Mouse (Mus musculus): ENCODE measurements around the gene Cep83. TPM values are rescaled to one million over a fixed set of nuclear protein-coding genes. Genes with fewer than 3 reads are reported as not detected.
"Not testable (repeated sequence)": the region's sequence is repeated elsewhere in the genome, so short reads cannot be mapped to it uniquely, and the experiment has no call there.

Gene Cep83
- polyA plus RNA-seq, 1 experiment from 2014 or later = 20.9 TPM

GRCm38 (mm10) chr10:94692163-94692562 is 3.7 kb downstream of the Cep83 start:
- WGBS = 94% methylated on average over 4 of the region's 4 CpGs
- H3K27me3 ChIP-seq (ENCODE audit: control insufficient read depth, insufficient read depth, low read depth, low read length) = no peaks in the 10 kb centered on the region

GRCm38 (mm10) chr10:94705643-94706258 is 17.3 kb downstream of the Cep83 start:
- Histone ChIP-seq H3K36me3 (ENCODE audit: control insufficient read depth, insufficient read depth, low read length) (no peaks in the 10 kb centered on the region), H3K9ac (ENCODE audit: low read length) (no peak overlapping the region), H3K4me3 (ENCODE audit: low read length) (no peak overlapping the region), H3K9me3 (ENCODE audit: control insufficient read depth, low read length) (no peaks in the 10 kb centered on the region), H3K4me2 (ENCODE audit: low read depth, low read length) (no peak overlapping the region), H3K4me1 (replicated peaks; ENCODE audit: control insufficient read depth, insufficient read depth, low read length) (peaks cover 7% of the 10 kb centered on the region; the same call in 1 of the 2 replicates), H3K27me3 (ENCODE audit: control insufficient read depth, insufficient read depth, low read depth, low read length) (no peaks in the 10 kb centered on the region), H3K27ac (ENCODE audit: low read length) (no peak overlapping the region)
- 73% methylated on average over 4 of the region's 4 CpGs for WGBS
- no peak for ATAC-seq (ENCODE audit: low read depth)

More at GRCm38 (mm10) chr10:94692163-94692562, 3.7 kb downstream of the Cep83 start:
- Histone ChIP-seq H3K4me1 (replicated peaks; ENCODE audit: control insufficient read depth, insufficient read depth, low read length) (peaks cover 7% of the 10 kb centered on the region), H3K4me3 (ENCODE audit: low read length) (no peak overlapping the region), H3K36me3 (ENCODE audit: control insufficient read depth, insufficient read depth, low read length) (no peaks in the 10 kb centered on the region), H3K27ac (ENCODE audit: low read length) (no peak overlapping the region), H3K9ac (ENCODE audit: low read length) (no peak overlapping the region), H3K4me2 (ENCODE audit: low read depth, low read length) (no peak overlapping the region), H3K9me3 (ENCODE audit: control insufficient read depth, low read length) (no peaks in the 10 kb centered on the region)
- no peak for ATAC-seq (ENCODE audit: low read depth)

GRCm38 (mm10) chr10:94706695-94707094 is 18.2 kb downstream of the Cep83 start:
- no peak for ATAC-seq (ENCODE audit: low read depth)
- no peak overlapping the region for H3K4me3 ChIP-seq (ENCODE audit: low read length)
- H3K36me3 ChIP-seq (ENCODE audit: control insufficient read depth, insufficient read depth, low read length) = no peaks in the 10 kb centered on the region
- peaks cover 7% of the 10 kb centered on the region; the same call in 1 of the 2 replicates for H3K4me1 ChIP-seq (replicated peaks; ENCODE audit: control insufficient read depth, insufficient read depth, low read length)
- H3K27ac ChIP-seq (ENCODE audit: low read length) = no peak overlapping the region
- 88% methylated on average over 2 of the region's 2 CpGs for WGBS
- no peak overlapping the region for H3K4me2 ChIP-seq (ENCODE audit: low read depth, low read length)
- H3K9ac ChIP-seq (ENCODE audit: low read length) = no peak overlapping the region
- no peaks in the 10 kb centered on the region for H3K9me3 ChIP-seq (ENCODE audit: control insufficient read depth, low read length)
- no peaks in the 10 kb centered on the region for H3K27me3 ChIP-seq (ENCODE audit: control insufficient read depth, insufficient read depth, low read depth, low read length)

GRCm38 (mm10) chr10:94709622-94710319 is 21.3 kb downstream of the Cep83 start:
- Histone ChIP-seq H3K9me3 (ENCODE audit: control insufficient read depth, low read length) (no peaks in the 10 kb centered on the region), H3K4me3 (ENCODE audit: low read length) (no peak overlapping the region), H3K9ac (ENCODE audit: low read length) (no peak overlapping the region), H3K4me2 (ENCODE audit: low read depth, low read length) (0 out of 2 replicates have a peak overlapping the region, but pooled peaks have one; percentile 10), H3K36me3 (ENCODE audit: control insufficient read depth, insufficient read depth, low read length) (no peaks in the 10 kb centered on the region), H3K4me1 (replicated peaks; ENCODE audit: control insufficient read depth, insufficient read depth, low read length) (peaks cover 7% of the 10 kb centered on the region; the same call in 1 of the 2 replicates), H3K27ac (ENCODE audit: low read length) (peak overlapping the region; percentile 41), H3K27me3 (ENCODE audit: control insufficient read depth, insufficient read depth, low read depth, low read length) (no peaks in the 10 kb centered on the region)
- peak; percentile 74 for ATAC-seq (ENCODE audit: low read depth)
- WGBS = 47% methylated on average over 3 of the region's 3 CpGs

- no peaks in the 10 kb centered on the region for H3K9me3 ChIP-seq (ENCODE audit: control insufficient read depth, low read length)
- WGBS = 70% methylated on average over 2 of the region's 2 CpGs
- H3K36me3 ChIP-seq (ENCODE audit: control insufficient read depth, insufficient read depth, low read length) = no peaks in the 10 kb centered on the region
- no peak overlapping the region; the same call in 1 of the 2 replicates for H3K27ac ChIP-seq (ENCODE audit: low read length)
- no peak overlapping the region for H3K4me2 ChIP-seq (ENCODE audit: low read depth, low read length)
- H3K27me3 ChIP-seq (ENCODE audit: control insufficient read depth, insufficient read depth, low read depth, low read length) = no peaks in the 10 kb centered on the region
- H3K4me3 ChIP-seq (ENCODE audit: low read length) = no peak overlapping the region
- ATAC-seq (ENCODE audit: low read depth) = no peak
- no peak overlapping the region for H3K9ac ChIP-seq (ENCODE audit: low read length)
- H3K4me1 ChIP-seq (replicated peaks; ENCODE audit: control insufficient read depth, insufficient read depth, low read length) = peaks cover 7% of the 10 kb centered on the region; the same call in 1 of the 2 replicates
Observed at GRCm38 (mm10) chr10:94710320-94710695, 21.9 kb downstream of the Cep83 start.

- no peak for ATAC-seq (ENCODE audit: low read depth)
- no peaks in the 10 kb centered on the region for H3K9me3 ChIP-seq (ENCODE audit: control insufficient read depth, low read length)
- WGBS = 93% methylated on average over 6 of the region's 6 CpGs
- H3K4me2 ChIP-seq (ENCODE audit: low read depth, low read length) = no peak overlapping the region
- H3K4me3 ChIP-seq (ENCODE audit: low read length) = no peak overlapping the region
- H3K36me3 ChIP-seq (ENCODE audit: control insufficient read depth, insufficient read depth, low read length) = no peaks in the 10 kb centered on the region
- H3K27me3 ChIP-seq (ENCODE audit: control insufficient read depth, insufficient read depth, low read depth, low read length) = no peaks in the 10 kb centered on the region
- no peak overlapping the region for H3K9ac ChIP-seq (ENCODE audit: low read length)
- no peaks in the 10 kb centered on the region for H3K4me1 ChIP-seq (replicated peaks; ENCODE audit: control insufficient read depth, insufficient read depth, low read length)
- no peak overlapping the region for H3K27ac ChIP-seq (ENCODE audit: low read length)
Observed at GRCm38 (mm10) chr10:94720300-94720699, 31.8 kb downstream of the Cep83 start.

- not testable (repeated sequence) for H3K4me1 ChIP-seq (replicated peaks; ENCODE audit: control insufficient read depth, insufficient read depth, low read length); H3K27ac ChIP-seq (ENCODE audit: low read length); H3K27me3 ChIP-seq (ENCODE audit: control insufficient read depth, insufficient read depth, low read depth, low read length); H3K9me3 ChIP-seq (ENCODE audit: control insufficient read depth, low read length); H3K4me3 ChIP-seq (ENCODE audit: low read length); H3K9ac ChIP-seq (ENCODE audit: low read length); ATAC-seq (ENCODE audit: low read depth); H3K36me3 ChIP-seq (ENCODE audit: control insufficient read depth, insufficient read depth, low read length); H3K4me2 ChIP-seq (ENCODE audit: low read depth, low read length)
- WGBS = 81% methylated on average over 2 of the region's 2 CpGs
Observed at GRCm38 (mm10) chr10:94728053-94728452, 39.6 kb downstream of the Cep83 start.

- no peaks in the 10 kb centered on the region for H3K9me3 ChIP-seq (ENCODE audit: control insufficient read depth, low read length)
- no peak overlapping the region for H3K4me2 ChIP-seq (ENCODE audit: low read depth, low read length)
- no peaks in the 10 kb centered on the region for H3K4me1 ChIP-seq (replicated peaks; ENCODE audit: control insufficient read depth, insufficient read depth, low read length)
- no peak overlapping the region for H3K4me3 ChIP-seq (ENCODE audit: low read length)
- 78% methylated on average over 3 of the region's 3 CpGs for WGBS
- H3K36me3 ChIP-seq (ENCODE audit: control insufficient read depth, insufficient read depth, low read length) = no peaks in the 10 kb centered on the region
- H3K27me3 ChIP-seq (ENCODE audit: control insufficient read depth, insufficient read depth, low read depth, low read length) = no peaks in the 10 kb centered on the region
- ATAC-seq (ENCODE audit: low read depth) = no peak
- no peak overlapping the region for H3K27ac ChIP-seq (ENCODE audit: low read length)
- no peak overlapping the region for H3K9ac ChIP-seq (ENCODE audit: low read length)
Observed at GRCm38 (mm10) chr10:94730445-94730844, 42.0 kb downstream of the Cep83 start.

- ATAC-seq (ENCODE audit: low read depth) = no peak
- no peak overlapping the region for H3K27ac ChIP-seq (ENCODE audit: low read length)
- no peak overlapping the region for H3K4me3 ChIP-seq (ENCODE audit: low read length)
- no peaks in the 10 kb centered on the region for H3K36me3 ChIP-seq (ENCODE audit: control insufficient read depth, insufficient read depth, low read length)
- H3K4me1 ChIP-seq (replicated peaks; ENCODE audit: control insufficient read depth, insufficient read depth, low read length) = no peaks in the 10 kb centered on the region
- no peaks in the 10 kb centered on the region for H3K9me3 ChIP-seq (ENCODE audit: control insufficient read depth, low read length)
- 94% methylated on average over 3 of the region's 3 CpGs for WGBS
- no peak overlapping the region for H3K4me2 ChIP-seq (ENCODE audit: low read depth, low read length)
- no peaks in the 10 kb centered on the region for H3K27me3 ChIP-seq (ENCODE audit: control insufficient read depth, insufficient read depth, low read depth, low read length)
- no peak overlapping the region for H3K9ac ChIP-seq (ENCODE audit: low read length)
Observed at GRCm38 (mm10) chr10:94734829-94735228, 46.4 kb downstream of the Cep83 start.

Data from lung, embryonic 16.5 days (tissue).